11 mouse cellular contexts compared by ENCODE assay signal in genomic region chr7:30669229-30669628, GRCm38 (mm10). TPM values are rescaled to one million over a fixed set of nuclear protein-coding genes. Genes with fewer than 3 reads are reported as not detected.
DNase-seq lines count a peak whose midpoint lies in the region; ATAC-seq and TF ChIP-seq lines count a peak whose summit lies in the region.
"Had no signal": no experiment of that assay in that cellular context is flagged by ENCODE, and none has a peak within 500 bp of the region (broad histone marks: within the 10 kb centered on the region; RNA-seq: fewer than 3 reads in every experiment).

No protein-coding gene starts in this region.

- TF ChIP-seq POLR2A in kidney, adult 2 months (IDR thresholded peaks at IDR 0.05; ENCODE audit: low read depth, low read length) = no peak

- WGBS in kidney, adult 2 months = 25% methylated on average over 3 of the region's 3 CpGs

- H3K36me3 ChIP-seq in kidney, adult 2 months (ENCODE audit: control insufficient read depth, insufficient read depth, low read length) = no peaks in the 10 kb centered on the region
- H3K36me3 ChIP-seq: midbrain, embryonic 12.5 days had no signal

- POLR2A ChIA-PET in Patski (lab: Charles Lee) = interaction anchor here (0.6 kb wide), 1 partner anchor 1776 kb away, joined by 3 read pairs; no protein-coding TSS in a partner anchor

- no peak overlapping the region for H3K27ac ChIP-seq in kidney, adult 2 months (ENCODE audit: insufficient read depth, low read depth, low read length)
- H3K27ac ChIP-seq: midbrain, embryonic 12.5 days had no signal

- TF ChIP-seq CTCF in kidney, adult 2 months (conservative IDR thresholded peaks at IDR 0.05; ENCODE audit: insufficient read depth, insufficient read length, low read depth, low read length) = peak; percentile 51
- TF ChIP-seq CTCF in Patski (IDR thresholded peaks at IDR 0.05) = peak; percentile 61

- peaks cover 2% of the 10 kb centered on the region for H3K4me1 ChIP-seq in kidney, adult 2 months (ENCODE audit: control insufficient read depth, insufficient read depth, low read length)

- peak; percentile 44 for DNase-seq in kidney, adult 2 months
- DNase-seq in kidney, adult 11 months = no peak
- peak; percentile 71 for DNase-seq in A20 (ENCODE audit: low read depth, low spot score)
- no peak for DNase-seq in Patski (ENCODE audit: low read depth, low spot score)
- peak; percentile 35 for DNase-seq in forelimb bud, embryonic 11.5 days (ENCODE audit: low read depth, low spot score)
- DNase-seq in urinary bladder, adult 2 months (ENCODE audit: low spot score) = no peak
- no peak for DNase-seq in cerebellum, postnatal 10 days
- DNase-seq in right cerebral cortex, postnatal 14 days = no peak

- in situ Hi-C loops in Patski (cut with MboI; ENCODE audit: low pct_unique_long_range_greater_than_20kb) = no loop called here

- no peak overlapping the region for H3K4me3 ChIP-seq in kidney, adult 2 months (ENCODE audit: insufficient read depth, low read depth, low read length)
- H3K4me3 ChIP-seq: midbrain, embryonic 12.5 days had no signal

- no peak for ATAC-seq in Patski

- no peaks in the 10 kb centered on the region for H3K27me3 ChIP-seq in kidney, adult 2 months (replicated peaks; ENCODE audit: control insufficient read depth, insufficient read depth, low read length)
- H3K27me3 ChIP-seq in Patski = peaks cover 5% of the 10 kb centered on the region

- CTCF ChIA-PET in Patski (lab: Charles Lee) = interaction anchor here (1.1 to 1.6 kb wide), 5 partner anchors 14 to 97 kb away, joined by 3 to 6 read pairs (median 3); no protein-coding TSS in a partner anchor

RNA-seq across cellular contexts. Expression of gene Pmis2, which starts 2.2 kb away (rescaled TPM):
- not detected in 2 replicates for polyA plus RNA-seq in kidney, adult 2 months (2012; rRNA removed)
- polyA plus RNA-seq in Patski (2021) = not detected
- not detected in 2 replicates for polyA plus RNA-seq in urinary bladder, adult 2 months (2012; rRNA removed)
- polyA plus RNA-seq: large intestine, adult 2 months; midbrain, embryonic 12.5 days; small intestine, adult 2 months had no signal

RNA-seq across cellular contexts. Expression of gene Haus5, which starts 4.4 kb away (rescaled TPM):
- polyA plus RNA-seq in kidney, adult 2 months (2012; rRNA removed) = 8.9 and 9.1 TPM in 2 replicates
- 13.3 TPM for polyA plus RNA-seq in Patski (2021)
- polyA plus RNA-seq in urinary bladder, adult 2 months (2012; rRNA removed) = 9.4 and 13.2 TPM in 2 replicates

RNA-seq across cellular contexts. Expression of gene Rbm42, which starts 19.1 kb away (rescaled TPM):
- 46.0 and 51.4 TPM in 2 replicates for polyA plus RNA-seq in kidney, adult 2 months (2012; rRNA removed)
- 92.6 TPM for polyA plus RNA-seq in Patski (2021)
- 58.5 and 64.1 TPM in 2 replicates for polyA plus RNA-seq in urinary bladder, adult 2 months (2012; rRNA removed)

RNA-seq across cellular contexts. Expression of gene 2200002J24Rik, which starts 29.5 kb away (rescaled TPM):
- 0.96 and 1.4 TPM in 2 replicates for polyA plus RNA-seq in kidney, adult 2 months (2012; rRNA removed)
- polyA plus RNA-seq in Patski (2021) = 0.13 TPM
- polyA plus RNA-seq in urinary bladder, adult 2 months (2012; rRNA removed) = not detected in 2 replicates
- polyA plus RNA-seq: midbrain, embryonic 12.5 days had no signal

RNA-seq across cellular contexts. Expression of gene Etv2, which starts 33.6 kb away (rescaled TPM):
- polyA plus RNA-seq in kidney, adult 2 months (2012; rRNA removed) = not detected in 2 replicates
- polyA plus RNA-seq in Patski (2021) = not detected
- polyA plus RNA-seq in urinary bladder, adult 2 months (2012; rRNA removed) = not detected in 2 replicates
- polyA plus RNA-seq: large intestine, adult 2 months; midbrain, embryonic 12.5 days had no signal

Comparison
In these comparisons a context has a peak if more than half of its experiments do, and no peak if none do; other contexts are left out.
1. DNase-seq: peak in kidney, adult 2 months (single experiment), A20 (single experiment) and forelimb bud, embryonic 11.5 days (single experiment); none in kidney, adult 11 months (single experiment), Patski (single experiment), urinary bladder, adult 2 months (single experiment), cerebellum, postnatal 10 days (0 of 2) and right cerebral cortex, postnatal 14 days (single experiment).